Mouse (Mus musculus) c-Kit-positive CD71-positive TER-119-negative erythroid progenitor cells, embryonic 14.5 days (primary cell): Measurements from ENCODE around the gene Mrps15.
"Not testable (repeated sequence)": the region's sequence is repeated elsewhere in the genome, so short reads cannot be mapped to it uniquely, and the experiment has no call there.

Source experiments
- DNase-seq: peaks from one replicate; pipeline ENCODE4 v3.0.0-alpha.2; 2013; ENCODE audit warnings: low read depth

The Mrps15 gene

DNA sequence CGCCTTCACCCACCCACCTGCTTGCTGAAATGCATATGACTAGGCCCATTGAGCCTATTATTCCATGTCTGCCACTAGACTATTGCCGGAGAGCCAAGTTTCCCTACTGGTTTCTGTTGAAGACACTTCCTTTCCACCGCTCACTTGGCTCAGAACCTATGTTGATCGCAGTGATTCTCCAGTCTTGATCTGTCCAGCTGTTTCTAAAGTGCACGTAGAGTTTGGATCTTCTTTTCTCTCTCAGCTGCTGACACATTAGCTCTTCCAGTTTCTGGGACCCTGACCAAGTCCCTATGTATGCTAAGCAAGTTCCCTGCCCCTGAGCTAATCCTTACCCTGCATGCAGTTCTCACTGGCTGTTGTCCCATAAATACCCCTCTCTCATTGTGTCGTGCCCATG lies 31.1 kb downstream of the Mrps15 start:
- no peak for DNase-seq

DNA sequence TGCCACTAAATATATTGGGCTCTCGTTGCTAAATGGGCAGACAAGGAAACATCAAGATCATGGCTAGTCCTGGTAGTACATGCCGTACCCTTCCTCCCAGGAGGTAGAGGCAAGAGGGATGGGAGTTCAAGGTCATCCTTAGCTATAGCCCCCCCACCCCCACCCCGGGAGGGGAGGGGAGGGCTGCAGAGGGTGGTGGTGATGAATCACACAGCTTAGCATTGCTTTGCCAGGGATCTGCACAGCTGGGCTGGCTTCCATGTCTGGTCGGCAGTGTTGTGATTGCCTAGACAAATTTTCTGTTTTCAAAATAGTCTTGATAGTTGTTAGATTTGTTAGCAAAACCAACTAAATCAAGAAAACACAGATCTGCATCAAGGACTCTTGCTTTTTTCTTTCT lies 32.5 kb downstream of the Mrps15 start:
- no peak for DNase-seq

DNA sequence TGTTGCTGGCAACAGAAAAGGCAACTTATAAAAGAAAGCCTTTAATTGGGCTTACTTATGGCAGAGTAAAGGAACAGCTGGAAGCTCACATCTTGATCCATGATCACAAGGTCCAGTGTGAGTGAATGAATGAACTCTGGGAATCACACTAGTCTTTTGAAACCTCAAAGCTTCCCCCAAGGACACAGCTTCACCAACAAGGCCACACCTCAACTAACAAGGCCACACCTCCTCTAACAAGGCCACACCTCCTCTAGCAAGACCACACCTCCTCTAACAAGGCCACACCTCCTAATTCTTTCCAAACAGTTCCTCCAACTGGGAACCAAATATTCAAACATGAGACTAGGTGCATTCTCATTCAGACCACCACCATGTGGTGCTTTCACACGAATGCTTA lies 34.9 kb downstream of the Mrps15 start:
- DNase-seq = no peak

DNA sequence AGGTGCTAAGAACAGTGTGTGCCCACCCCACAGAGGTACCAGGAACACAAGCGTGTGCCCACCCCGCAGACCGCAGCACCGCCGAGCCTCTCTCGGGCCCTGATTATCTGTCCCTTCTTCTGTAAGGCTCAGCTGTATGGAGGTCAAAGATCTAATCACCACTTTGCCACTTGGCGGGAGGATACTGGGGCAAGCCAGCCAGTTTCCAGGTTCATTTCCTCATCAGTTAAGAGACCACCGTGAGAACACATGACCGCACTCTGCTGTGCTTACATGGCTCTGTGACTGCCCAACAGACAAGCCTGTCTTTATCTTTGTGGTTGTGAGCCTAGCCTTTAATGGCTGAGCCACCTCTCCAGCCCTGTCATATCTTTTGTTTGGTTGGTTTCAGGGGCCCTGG lies 36.3 kb downstream of the Mrps15 start:
- DNase-seq = no peak

- no peak for DNase-seq
Measured at GRCm38 (mm10) chr4:126084382-126084781, 37.7 kb downstream of the Mrps15 start.

DNA sequence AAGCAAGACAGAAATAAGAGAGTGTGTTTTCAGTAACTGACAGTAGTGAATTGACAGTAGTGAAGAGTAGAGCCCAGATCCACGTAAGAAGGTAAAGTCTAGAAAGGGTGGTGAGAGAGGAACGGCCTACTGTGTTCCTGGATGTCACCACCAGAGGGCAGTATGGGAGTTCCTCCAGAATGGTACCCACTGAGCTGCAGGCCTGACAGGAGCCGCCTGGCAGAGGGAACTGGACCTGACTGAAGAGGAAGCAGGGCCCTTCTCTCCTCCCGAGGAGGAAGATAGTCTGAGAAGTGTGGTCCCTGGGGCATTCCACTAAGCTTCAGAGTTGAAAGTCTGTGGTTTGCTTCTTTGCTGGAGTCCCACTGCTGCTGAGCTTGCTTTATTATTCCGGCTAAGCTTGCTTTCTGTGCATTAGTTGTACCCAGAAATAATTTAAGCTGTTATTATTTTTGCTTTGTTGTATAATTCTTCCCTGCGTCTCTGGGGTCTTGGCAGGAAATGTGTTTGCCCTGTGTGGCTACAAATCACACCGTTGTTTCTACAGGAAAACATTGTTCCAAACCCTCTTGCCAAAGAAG lies 39.4 kb downstream of the Mrps15 start:
- DNase-seq = peak; percentile 73

- DNase-seq = no peak
Measured at GRCm38 (mm10) chr4:126090101-126090847, 43.5 kb downstream of the Mrps15 start.

- DNase-seq = no peak
Measured at GRCm38 (mm10) chr4:126090848-126091124, 44.1 kb downstream of the Mrps15 start.

GRCm38 (mm10) chr4:126091873-126092272 lies 45.1 kb downstream of the Mrps15 start:
- DNase-seq = no peak

- DNase-seq = not testable (repeated sequence)
Measured at GRCm38 (mm10) chr4:126095622-126096430, 49.1 kb downstream of the Mrps15 start.

- peak; percentile 93 for DNase-seq
Measured at GRCm38 (mm10) chr4:126096464-126097111, 49.9 kb downstream of the Mrps15 start, which contains the start of gene Lsm10. Lsm10 (plus strand) TSS chr4:126096623.

- no peak for DNase-seq
Measured at GRCm38 (mm10) chr4:126097711-126098253, 51.1 kb downstream of the Mrps15 start.

DNA sequence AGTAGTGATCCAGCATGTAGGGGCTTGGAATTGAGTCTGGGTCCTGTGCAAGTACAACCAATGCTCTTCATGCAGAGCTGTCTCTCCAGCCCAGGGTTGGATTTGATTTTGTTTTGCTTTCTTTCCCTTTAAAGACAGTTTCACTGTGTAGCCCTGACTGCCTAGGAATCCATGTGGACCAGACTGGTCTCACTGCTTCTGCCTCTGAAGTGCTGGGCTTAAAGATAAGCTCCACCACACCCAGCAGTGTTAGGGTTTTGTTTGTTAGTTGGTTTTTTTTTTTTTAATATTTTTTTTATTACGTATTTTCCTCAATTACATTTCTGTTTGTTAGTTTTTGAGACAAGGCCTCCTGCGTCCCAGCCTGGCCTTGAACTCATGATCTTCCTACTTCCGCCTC lies 52.6 kb downstream of the Mrps15 start:
- DNase-seq = no peak

- DNase-seq = no peak
Measured at GRCm38 (mm10) chr4:126100764-126101163, 54.0 kb downstream of the Mrps15 start.

DNA sequence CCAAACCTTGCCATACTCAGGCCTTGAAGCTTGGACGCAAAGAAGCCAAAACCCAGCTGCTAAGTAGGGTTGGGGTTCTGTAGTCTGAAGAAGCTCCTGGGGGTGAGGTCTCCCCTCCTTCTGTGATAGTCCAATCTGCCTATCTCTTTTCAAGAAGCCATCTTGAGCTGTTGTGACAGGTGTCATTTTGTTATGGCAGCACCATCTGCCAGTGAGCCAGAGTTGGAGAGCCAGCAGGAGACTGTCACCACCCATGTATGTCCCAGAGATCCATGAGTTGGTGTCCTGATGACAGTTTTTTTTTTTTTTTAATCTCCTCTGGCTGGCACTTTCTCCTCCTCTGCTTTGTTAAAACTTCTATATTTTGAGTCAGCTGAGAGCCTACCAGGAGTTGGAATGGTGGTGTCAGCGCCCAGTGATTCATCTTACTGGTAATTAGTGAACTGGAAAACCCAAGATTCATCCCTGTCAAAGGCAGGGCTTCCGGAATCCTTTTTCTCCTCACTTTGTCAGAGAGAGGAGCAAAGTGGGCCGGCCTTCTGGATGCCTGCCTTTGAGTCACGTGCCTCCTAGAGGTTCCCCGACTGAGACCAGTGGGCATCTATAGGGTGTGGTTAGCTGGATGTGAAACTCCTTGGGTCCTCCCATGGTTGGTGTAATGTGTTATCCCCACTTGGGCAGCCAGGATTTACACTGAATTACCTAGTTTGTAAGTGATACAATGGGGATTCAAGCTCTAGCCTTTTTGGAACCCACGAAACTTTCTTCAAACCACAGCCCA lies 55.5 kb downstream of the Mrps15 start:
- no peak for DNase-seq

DNA sequence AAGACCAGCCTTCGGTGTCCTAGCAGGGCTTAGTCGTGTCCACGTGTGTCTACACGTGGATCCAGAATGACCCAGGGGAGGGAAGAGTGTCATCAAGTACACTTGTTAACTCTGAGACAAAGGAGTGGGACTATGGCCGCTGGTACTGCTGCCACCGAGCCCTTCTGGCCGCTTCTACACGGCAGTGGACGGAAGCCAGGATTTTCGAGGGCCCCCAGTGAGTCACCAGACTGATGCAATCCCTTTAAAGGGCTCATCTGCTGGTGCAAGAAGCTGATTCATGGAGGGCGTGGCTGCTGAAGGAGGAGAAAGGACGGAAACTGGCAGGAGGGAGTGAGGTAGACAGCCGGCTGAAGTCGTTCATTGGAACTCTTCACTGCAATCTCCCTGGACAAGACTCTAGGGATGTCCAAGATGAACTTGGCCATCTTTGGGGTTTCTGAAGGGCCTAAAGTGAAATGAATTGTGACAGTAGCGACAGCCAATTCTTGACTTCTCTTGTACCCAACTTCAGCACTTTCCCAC lies 56.4 kb downstream of the Mrps15 start:
- DNase-seq = peak; percentile 94

DNA sequence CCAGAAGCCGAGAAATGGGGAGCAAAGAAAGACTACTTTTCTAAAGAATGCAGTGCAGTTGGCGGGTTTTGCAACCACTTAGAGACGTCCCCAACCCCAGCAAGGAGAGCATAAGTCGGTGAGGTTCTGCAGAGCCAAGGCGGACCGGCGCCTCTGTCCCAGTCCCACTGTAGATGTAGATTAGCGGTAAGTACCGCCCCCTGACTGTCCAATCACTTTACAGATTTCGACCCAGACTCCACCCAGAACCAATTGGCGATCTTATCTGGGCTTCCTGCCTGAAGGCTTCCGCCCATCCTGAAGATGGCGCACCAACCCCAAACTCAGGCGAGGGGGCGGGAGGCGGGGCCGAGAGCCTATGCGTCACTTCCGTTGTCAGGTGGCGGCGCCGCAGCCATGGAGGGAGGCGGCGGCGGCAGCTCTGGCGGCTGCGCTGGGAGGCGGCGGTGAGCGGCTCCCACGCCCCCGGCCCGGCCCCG lies 56.9 kb downstream of the Mrps15 start, which contains the start of gene Stk40:
Stk40 (plus strand) TSS at position 368 of the 479 bp plus-strand sequence.
- DNase-seq = peak; percentile 97

DNA sequence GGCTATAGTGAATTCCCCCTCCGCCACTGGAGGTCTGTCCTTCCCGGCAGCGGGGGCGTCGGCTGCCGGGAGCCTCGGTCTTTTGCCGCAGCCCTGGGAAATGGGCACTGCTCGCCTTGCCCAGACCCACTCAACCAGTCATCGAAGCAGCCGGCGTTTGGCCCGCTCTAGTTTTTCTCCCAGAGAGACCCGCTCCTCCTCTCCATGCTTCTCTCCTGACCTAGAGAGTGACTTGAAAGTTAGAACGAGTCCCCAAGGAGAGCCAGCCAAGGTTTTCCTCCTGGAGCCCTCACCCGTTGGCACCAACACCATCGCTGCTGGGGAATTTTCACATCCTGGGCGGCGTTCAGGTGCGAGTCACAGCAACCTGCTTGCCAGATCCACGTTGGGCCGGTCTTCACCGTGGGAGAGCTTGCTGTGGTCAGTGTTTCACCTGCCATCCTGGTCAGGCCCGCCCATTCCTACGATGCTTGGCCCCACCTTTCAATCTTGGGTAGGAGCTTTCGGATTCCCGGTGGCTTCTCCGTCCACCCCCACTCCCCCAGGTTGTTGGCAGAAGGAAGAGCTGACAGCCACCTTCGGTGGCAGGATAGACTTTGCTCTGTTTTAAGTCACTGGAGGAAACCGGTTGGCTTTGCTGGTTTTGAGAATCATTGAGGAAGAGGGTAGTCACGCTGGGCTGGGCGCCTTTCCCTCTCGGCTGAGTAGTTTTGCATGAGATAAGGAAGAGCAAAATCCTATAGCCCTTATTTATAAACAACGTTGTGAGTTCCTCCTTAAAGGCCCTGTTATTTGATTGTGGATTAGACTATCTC lies 57.7 kb downstream of the Mrps15 start:
- no peak for DNase-seq
